Mouse (Mus musculus) layer of hippocampus, adult 18-20 months (tissue): ENCODE results near the gene Urb1. TPM values are rescaled to one million over a fixed set of nuclear protein-coding genes. Genes with fewer than 3 reads are reported as not detected.
A peak's percentile ranks its signal among the peaks of the same experiment; 100 is the strongest.

Source experiments
- DNase-seq, 2 experiments: peaks; one replicate each; pipeline ENCODE4 v3.0.0; 2022; ENCODE audit warnings: low spot score in 2 of 2
- total RNA-seq, 2 experiments: library from RNA; stranded (reverse); gene quantifications; 2 replicates each; pipeline ENCODE4 v1.2.3; 2021

Urb1 gene
- total RNA-seq, 2 experiments from 2014 or later, result 14.7 to 14.9 TPM

GRCm38 (mm10) chr16:90774646-90775045 lies 35.6 kb downstream of the Urb1 start:
- DNase-seq, result no peak

DNA sequence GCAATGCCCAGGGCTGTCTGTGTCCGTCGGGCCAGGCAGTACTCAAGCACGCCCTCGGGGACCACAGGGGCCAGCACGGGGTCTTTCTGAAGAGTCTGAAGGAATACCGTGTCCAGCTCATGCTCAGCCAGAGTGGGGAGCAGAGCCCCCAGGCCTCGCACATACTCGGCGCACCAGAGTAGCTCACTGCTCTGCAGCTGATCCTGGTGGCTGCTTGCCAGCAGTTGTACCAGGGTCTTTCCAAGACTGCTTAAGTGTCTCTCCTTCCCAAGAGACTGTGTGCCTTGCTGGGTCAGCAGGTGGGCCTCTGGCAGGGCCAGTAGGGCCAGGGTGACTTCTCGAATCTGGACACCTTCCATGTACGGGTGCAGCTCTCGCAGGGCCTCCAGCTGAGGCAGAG lies 36.0 kb downstream of the Urb1 start:
- DNase-seq, result no peak

- no peak for DNase-seq
These were observed 43.2 kb downstream of the Urb1 start for GRCm38 (mm10) chr16:90766919-90767454.

- DNase-seq, result no peak
These were observed 44.9 kb downstream of the Urb1 start for GRCm38 (mm10) chr16:90765195-90765877.

- DNase-seq, result no peak
These were observed 49.7 kb downstream of the Urb1 start for GRCm38 (mm10) chr16:90760515-90760914.

GRCm38 (mm10) chr16:90759335-90759734 lies 50.9 kb downstream of the Urb1 start:
- no peak for DNase-seq

DNA sequence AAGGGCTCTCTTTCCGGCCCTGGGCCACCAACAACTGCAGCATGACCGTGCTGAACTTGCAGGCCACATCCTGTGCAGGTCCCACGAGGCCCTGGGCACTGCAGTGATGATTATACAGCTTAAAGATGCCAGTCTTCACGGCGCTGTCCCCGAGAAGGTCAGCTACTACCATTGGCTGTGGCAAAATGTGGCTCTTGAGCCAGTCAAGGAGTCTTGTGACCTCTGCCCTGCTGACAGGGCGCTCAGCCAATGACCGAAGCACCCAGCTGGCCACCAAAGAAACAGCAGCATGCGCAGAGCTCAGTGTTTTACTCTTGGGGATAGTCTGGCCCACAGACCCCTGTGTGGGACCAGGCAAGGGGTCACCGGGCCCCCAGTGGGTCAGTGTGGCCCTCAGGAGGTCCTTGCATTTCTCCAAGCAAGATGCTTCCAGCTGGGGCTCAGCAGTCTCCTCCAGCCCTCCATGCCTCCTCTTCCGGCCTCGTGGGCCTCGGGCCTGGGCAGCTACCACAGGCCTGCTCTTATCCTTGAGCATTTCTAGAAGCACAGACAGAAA lies 56.7 kb downstream of the Urb1 start:
- DNase-seq, result no peak

GRCm38 (mm10) chr16:90748169-90748568 lies 62.0 kb downstream of the Urb1 start:
- no peak for DNase-seq

DNA sequence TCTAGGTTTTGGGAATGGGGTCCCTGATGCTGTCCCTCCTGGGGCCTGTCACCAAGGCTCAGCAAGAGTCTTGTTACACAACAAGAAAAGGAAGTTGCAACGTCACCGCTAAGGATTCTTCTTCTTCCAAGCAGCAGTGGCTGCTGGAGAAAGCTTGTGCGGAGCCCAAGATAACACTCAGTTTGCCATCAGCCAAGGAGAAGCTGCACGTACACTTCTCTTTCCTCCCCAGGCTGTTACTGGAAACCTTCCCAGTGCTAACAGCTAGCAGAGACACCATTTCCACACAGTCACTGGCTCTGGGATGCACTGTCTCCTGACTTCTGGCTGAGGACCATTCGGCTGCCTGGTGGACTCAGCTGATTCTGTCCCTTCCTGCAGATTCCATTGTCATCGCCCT lies 63.1 kb downstream of the Urb1 start:
- DNase-seq, result peak in 1 of 2 experiments; percentile 35

DNA sequence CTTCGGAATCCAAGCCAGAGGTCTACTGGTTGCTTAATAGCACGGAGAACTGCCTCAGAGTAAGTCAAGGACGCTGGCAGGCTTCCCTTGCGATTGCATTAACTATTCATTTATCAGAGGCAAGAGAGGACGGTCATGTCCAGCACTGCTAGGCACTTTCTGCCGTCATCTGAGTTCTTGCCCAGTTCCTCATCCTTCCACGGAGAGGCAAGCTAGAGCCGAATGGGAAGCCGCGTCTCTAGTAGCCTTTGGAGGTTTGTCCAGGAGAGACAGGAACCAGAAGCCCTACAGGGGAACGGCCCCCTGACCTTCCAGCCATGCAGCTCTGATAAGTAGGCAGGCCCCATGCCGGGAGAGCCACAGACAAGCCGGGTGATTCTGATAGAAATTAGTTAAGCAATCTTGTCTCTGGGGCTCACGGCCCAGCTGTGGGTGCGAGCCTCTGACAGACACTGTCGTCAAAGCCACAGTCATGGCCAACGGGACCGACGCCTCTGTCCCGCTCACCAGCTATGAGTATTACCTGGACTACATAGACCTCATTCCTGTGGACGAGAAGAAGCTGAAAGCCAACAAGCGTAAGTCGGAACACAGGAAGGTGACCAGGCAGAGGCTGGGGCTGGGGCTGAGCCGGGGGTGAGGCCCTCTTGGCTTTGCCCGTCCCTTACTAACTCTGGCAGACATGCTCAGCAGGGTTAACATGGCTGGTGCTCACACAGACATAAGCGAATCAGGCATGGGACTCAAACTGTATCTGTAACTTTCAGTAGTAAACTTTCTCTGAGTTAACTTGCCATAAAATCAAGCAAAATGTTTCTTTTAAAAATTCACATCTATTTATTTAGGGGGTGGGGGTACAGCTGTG lies 71.9 kb downstream of the Urb1 start, which contains the start of gene Mrap:
Mrap (plus strand) TSS at position 116 of the 865 bp plus-strand sequence.
- no peak for DNase-seq

GRCm38 (mm10) chr16:90736672-90737270 lies 73.4 kb downstream of the Urb1 start:
- no peak for DNase-seq

DNA sequence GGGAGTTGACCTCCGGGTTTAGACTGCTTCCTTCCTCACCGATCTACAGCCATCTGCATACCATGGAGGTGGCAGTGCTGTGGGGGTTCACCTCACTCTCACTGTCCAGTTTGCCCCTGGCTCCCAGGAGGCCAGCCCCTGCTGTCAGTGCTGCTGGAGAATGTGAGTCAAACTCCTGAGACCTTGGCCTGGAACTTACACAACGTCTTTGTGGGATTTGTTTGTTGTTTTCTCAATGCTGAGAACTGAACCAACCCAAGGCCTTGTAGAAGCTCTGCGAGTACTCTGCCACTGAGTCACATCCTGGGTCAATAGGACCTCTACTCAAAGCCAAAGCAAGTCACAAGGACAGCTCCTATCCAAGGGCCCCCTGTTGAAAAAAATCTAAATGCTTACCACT lies 74.6 kb downstream of the Urb1 start:
- DNase-seq, result no peak

DNA sequence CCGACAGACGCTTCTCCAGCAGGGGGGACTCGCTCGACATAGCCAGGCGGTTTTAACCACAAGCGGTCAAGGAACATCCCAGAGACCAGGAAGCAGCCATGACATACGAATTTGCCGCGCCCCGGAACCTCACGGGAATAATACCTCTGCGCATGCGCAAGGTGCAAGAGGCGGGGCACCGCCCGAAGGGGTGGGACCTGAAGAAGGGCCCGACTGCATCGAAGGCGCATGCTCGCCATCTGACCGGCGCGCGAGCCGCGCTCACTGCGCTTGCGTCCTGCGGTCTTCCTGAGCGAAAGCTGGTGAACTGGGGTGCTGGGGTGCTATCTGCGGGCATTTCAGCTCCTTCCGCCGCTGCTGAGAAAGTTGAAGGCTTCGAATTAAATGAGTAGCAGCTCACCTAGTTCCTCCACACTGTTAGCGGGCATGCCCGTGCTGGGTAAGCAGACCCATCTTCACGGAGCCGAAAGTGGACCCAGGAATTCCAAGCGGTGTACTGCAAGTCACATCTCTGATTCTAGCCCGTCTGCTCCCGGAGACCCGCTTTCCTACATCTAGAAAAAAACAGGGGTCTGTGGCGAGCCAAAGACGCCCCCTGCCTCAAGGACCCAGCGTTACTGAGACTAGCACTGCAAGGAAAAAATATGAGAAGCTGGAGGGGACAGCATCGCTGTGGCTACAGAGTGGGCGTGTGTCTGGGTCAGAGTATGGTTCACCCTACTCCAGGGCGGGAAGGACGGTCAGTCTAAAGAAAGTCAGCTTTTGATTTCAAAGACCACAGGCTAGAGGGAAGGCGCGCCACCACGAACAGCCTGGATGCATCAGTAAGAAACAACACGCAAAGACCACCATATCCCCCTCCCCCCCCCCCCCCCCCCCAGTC lies 82.7 kb downstream of the Urb1 start, which contains the start of gene Mis18a:
Mis18a (minus strand) TSS at position 172 of the 883 bp plus-strand sequence.
- peak; percentile 93 to 96 for DNase-seq

DNA sequence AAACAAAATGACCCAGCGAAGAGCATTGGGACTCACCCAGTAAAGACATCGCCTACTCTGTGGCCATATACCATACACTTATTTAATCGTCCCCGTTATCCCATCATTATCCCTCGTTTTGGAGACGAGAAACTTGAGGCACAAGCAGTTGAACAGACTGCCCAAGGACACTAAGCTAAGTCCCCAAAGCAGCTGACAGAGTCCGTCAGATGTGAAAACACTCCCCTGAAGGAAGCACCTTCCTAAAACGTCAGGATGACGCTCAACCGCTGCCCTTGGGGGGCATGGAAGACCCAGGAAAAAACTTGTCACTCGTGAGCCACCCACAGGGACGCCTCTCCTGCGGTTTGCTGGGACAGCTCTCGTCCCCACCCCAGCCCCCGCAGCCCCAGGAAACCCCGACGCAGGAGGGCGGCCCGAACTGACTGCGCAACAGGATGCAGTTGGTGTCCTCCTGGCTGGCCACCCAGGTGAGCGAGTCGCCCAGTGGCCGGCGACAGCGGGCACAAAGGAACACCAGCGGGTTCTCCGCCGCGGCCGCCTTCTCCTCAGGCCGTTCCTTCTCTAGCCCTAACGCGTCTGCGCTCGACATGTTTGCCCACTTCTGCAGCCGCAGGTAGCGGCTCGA lies 83.5 kb downstream of the Urb1 start:
- no peak for DNase-seq

GRCm38 (mm10) chr16:90724051-90724450 lies 86.2 kb downstream of the Urb1 start:
- no peak for DNase-seq

- DNase-seq, result no peak
These were observed 99.9 kb downstream of the Urb1 start for GRCm38 (mm10) chr16:90710313-90710712.

DNA sequence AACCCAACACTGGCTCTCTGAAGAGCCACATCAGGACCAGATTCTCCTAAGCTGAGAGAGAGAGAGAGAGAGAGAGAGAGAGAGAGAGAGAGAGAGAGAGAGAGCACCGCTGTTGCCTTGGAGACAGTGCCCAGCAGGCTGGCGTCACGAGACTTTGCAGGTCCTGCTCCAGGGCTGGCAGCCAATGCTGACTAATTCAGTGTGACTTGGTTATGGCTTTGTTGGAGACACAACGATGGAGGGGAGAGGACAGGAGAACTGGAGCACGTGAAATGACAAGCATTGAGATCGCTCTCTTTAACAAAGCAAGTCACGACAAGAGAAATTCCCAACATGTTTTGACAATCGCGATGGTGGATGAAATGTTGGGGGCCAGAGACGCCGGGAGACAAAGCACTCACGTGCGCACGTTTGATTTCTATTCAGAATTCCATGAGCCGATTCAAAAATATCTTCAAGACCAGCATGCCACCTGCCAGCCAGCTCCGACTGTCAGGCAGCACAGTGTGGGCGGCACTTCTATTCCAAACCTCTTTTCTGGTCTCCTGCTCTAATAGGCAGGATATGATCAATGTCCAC lies 100.4 kb downstream of the Urb1 start:
- DNase-seq, result peak; percentile 73 to 83

GRCm38 (mm10) chr16:90706279-90706678 lies 103.9 kb downstream of the Urb1 start:
- DNase-seq, result no peak

- no peak for DNase-seq
These were observed 105.9 kb downstream of the Urb1 start for GRCm38 (mm10) chr16:90704161-90704825.
